Mouse (Mus musculus) MEL (cell line): ENCODE measurements around the gene Rsrc1.

Source experiments
- CHD2 ChIP-seq: IDR thresholded peaks from 2 replicates; pipeline ENCODE4 v1.6.1; 2011; ENCODE audit warnings: low read length, improper control_type of control experiment
- CTCF ChIP-seq, 3 experiments: IDR thresholded peaks in 2 of 3; conservative IDR thresholded peaks in 1 of 3; 2 replicates each; pipeline ENCODE4 v1.5.1; 2011 to 2012; ENCODE audit warnings: low read length in 3 of 3, low read depth in 2 of 3, mild to moderate bottlenecking in 2 of 3, improper control_type of control experiment in 1 of 3, inconsistent platforms in 1 of 3, mixed read lengths in 1 of 3, moderate library complexity in 1 of 3; ENCODE audit not compliant: control insufficient read depth in 1 of 3, insufficient read depth in 1 of 3, poor library complexity in 1 of 3, severe bottlenecking in 1 of 3
- GATA1 ChIP-seq: IDR thresholded peaks from 2 replicates; pipeline ENCODE4 v1.6.1; 2011; ENCODE audit warnings: low read depth, low read length, improper control_type of control experiment
- JUND ChIP-seq: IDR thresholded peaks from 2 replicates; pipeline ENCODE4 v1.6.1; 2011; ENCODE audit warnings: low read depth, mild to moderate bottlenecking, improper control_type of control experiment, low read length
- MAFK ChIP-seq: IDR thresholded peaks from 2 replicates; pipeline ENCODE4 v1.6.1; 2011; ENCODE audit warnings: low read depth, mild to moderate bottlenecking, low read length, improper control_type of control experiment, borderline replicate concordance
- MEF2A ChIP-seq: IDR thresholded peaks from 2 replicates; pipeline ENCODE4 v1.6.1; 2014; ENCODE audit warnings: low read depth, mild to moderate bottlenecking, inconsistent platforms, low read length, improper control_type of control experiment; ENCODE audit not compliant: poor library complexity, insufficient replicate concordance, severe bottlenecking; ENCODE audit errors: extremely low read depth

- TF ChIP-seq MAFK (no peak), MEF2A (no peak), CTCF (IDR thresholded peaks at IDR 0.05 in 2 of 3, conservative IDR thresholded peaks at IDR 0.05 in 1 of 3; ENCODE audit: control insufficient read depth in 1 of 3, insufficient read depth in 1 of 3, low read depth in 2 of 3, low read length in 3 of 3, poor library complexity in 1 of 3, severe bottlenecking in 1 of 3) (no peak), CHD2 (no peak), JUND (peak; percentile 66; the same call in 1 of the 2 replicates), GATA1 (no peak)
Measured at GRCm38 (mm10) chr3:66959972-66960371, 21.2 kb upstream of the Rsrc1 start.
